Mouse (Mus musculus) heart, adult 9 months (tissue): ENCODE data around the gene Tmem38a.
A peak's percentile ranks its signal among the peaks of the same experiment; 100 is the strongest.

Experiments used
- DNase-seq, 2 experiments: peaks; one replicate each; pipeline ENCODE4 v3.0.0; 2022; ENCODE audit warnings: low spot score in 2 of 2

Gene Tmem38a

DNA sequence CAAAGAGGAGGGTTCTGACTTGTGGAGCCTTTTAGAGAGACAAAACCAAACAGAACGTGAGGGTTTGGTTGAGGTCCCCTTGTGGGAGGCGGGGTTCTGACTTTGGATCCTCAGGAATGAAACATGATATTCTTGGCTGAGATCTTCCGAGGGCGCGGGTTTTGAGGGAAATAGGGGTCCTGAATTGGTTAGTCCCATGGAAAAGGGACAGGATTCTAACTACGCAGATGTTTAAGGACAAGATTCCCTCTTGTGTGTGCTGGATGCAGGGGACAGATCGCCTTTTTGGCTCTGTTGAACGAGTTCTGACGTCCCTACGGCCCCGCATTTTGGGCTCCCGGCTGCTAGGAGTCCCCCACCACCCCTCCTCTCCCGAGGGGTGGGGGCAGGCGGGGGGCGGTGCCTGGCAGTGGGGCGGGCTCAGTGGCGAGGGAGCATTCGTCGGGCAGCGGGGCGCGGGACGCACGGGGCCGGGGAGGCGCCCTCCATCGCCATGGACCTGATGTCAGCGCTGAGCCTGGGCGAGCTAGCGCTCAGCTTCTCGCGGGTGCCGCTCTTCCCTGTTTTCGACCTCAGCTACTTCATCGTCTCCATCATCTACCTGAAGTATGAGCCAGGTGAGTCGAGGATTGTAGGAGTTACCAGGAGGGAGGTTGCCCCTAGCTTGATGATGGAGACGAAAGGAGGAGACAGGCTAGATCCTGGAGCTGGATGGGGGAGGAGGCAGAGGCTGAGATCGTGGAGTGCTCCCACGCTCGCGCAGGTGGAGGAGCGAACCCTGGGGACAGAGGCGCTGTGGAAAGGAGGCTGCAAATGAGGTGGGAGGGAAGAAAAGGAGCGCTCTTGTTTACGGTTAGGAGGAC, at the start of gene Tmem38a:
Gene Tmem38a (plus strand): TSS at position 445 of the 863 bp plus-strand sequence.
- peak; percentile 81 to 84 for DNase-seq

DNA sequence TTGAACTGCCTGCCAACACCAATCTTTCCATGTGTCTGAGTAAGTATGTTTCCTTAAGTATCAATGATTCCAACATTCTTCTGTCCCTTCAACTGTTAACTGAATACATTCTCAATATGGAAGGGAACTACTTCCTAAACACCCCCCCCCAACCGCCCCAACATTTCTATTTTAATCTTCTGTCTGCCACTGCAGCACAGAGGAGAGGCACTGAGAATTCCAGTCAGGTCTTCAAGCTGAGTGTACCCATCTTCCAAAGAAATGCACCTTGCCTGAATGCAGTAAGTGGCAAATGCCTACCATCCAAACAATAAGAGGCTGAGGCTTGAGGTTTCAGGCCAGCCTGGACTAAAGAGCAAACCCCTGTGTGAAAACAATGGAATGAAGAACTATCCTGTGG, 39.8 kb upstream of the Tmem38a start:
- no peak for DNase-seq

DNA sequence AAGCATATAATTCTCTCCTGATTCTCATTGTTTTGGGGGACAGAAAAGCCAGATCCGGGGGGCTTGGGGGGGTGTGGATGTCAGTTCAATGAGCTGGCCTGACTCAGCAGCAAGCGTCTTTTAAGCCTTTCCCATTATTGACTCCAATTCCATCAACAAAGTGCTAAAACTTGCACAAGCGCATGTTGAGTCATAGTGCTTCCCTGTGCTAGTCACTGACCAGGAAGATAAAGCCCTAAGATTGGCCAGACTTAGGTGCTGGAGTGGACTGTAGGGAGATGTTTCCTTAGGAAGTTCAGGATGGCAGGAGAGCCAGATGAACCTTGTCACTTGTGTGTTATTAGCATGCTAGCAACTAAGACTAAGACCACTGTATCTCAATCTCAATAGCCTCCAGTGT, 37.0 kb upstream of the Tmem38a start:
- DNase-seq = no peak

DNA sequence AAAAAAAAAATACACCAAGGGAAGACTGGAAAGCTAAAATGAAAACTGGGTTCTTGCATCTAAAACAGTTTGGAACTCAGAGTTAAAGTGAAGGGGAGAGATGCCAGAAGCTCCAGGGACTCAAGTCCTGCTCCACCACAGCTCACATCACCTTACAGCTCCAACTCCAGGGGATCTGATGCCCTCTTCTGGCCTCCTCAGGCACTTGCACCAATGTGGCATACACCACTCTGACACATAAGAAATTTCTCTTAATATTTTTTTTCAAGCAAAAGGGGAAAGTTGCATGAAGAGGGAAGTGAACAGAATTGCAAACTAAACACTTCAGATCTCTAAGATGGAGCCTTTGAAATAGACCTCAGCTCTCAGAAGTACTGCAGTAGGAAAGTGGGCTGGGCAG, 32.6 kb upstream of the Tmem38a start:
- DNase-seq = no peak

DNA sequence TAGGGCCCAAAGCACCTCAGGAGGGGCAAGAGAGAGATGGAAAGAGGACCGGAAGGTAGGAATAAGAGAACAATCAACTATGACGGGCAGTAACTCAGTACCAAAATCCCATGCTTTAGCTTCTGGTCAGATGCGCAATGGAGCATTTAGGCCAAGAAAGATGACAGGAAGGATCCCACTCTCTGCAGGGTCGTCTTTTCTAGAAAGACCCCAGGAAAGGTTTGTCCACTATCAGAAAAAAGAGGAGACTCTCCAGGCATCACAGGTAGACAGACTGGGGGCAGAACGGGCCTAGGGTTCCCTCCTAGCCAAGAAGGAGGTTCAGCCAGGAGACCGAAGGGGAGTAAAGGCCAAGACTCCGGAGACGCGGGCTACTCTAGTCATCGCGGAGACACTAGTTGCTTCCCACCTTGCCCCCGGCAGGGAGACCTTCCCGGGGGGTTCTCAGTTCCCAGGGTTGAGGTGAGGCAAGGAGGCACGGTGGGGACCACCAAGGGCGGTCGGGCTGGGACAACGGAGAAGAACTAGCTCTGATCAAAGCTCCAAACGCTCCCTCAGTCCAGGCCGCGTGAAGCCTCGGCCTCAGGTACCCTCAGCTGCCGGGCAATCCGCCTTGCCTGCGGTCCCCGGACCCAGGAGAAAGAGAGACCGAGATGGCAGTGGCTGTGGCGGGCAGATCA, 24.6 kb upstream of the Tmem38a start:
- DNase-seq = peak in 1 of 2 experiments; percentile 26

DNA sequence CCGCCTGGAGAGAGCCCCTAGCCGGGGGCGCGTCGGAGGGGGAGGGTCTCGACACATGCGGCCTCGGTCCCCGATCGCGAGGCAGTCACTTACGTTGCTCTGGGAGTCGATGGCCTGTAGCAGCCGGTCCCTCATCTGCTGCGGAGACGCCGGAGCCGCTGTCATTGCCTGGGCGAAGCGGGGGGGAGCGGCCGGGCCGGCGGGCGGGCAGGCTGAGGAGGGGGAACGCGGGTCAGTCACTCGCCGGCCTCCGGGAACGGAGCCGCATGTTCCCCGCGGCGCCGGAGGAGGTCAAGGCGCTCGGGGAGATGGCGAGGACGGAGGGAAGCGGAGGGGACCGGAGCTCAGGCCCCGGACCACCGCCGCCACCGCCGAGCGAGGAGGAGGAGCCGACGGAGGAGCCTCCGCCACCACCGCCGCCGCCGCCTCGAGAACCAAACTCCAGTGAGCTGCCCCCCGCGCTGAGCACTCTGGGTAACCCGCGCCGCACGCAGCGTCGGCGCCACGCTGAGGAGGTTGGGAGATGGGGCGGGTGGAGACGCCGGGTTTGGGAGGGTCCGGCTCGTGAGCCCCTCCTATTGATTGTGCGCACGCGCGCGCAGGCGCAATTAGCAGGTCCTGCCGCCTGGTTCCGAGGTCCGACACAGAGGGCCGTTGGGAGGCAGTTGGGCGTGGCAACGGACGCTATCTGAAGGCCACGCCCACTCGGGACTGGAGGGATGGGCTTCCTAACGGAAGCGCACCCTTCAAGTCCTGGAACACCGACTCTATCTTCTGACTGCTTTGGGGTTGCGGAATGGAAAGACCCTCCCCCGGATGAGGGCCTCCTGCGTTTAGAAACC, 23.8 kb upstream of the Tmem38a start, which contains the start of gene Med26:
Gene Med26 (minus strand): TSS at position 469 of the 842 bp plus-strand sequence.
- peak; percentile 99 to 100 for DNase-seq

DNA sequence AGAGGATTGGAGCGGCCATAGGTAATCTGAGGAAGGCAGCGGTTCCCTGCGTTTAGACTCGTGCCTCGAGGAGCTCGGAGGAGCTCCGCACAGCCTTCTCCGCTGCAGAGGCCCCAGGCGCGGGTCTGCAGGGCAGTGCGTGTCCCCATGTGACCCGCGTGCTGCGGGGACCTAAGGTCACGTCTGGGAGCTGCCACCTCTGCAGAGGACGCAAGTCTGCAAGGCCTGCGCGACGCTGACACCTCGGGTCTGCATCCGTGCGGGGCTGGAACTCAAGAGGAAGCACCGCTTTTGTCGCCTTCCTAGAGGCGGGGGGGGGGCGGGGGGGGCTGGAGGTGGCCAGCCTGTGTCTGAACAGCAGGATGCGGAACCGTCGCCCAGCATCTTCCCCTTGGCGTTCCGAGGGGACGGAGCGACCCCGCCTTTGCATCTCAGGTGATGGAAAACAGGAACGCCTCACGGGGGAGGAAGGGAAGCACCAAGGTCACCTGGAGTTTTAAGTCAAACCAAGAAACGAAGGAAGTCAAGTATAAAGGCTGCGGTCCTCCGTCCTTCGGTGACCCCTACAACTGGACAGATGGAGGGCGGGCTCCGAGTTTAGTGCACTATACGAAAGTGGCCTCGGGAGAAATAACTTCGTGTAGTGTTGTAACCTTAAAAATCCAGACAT, 23.1 kb upstream of the Tmem38a start:
- no peak for DNase-seq

DNA sequence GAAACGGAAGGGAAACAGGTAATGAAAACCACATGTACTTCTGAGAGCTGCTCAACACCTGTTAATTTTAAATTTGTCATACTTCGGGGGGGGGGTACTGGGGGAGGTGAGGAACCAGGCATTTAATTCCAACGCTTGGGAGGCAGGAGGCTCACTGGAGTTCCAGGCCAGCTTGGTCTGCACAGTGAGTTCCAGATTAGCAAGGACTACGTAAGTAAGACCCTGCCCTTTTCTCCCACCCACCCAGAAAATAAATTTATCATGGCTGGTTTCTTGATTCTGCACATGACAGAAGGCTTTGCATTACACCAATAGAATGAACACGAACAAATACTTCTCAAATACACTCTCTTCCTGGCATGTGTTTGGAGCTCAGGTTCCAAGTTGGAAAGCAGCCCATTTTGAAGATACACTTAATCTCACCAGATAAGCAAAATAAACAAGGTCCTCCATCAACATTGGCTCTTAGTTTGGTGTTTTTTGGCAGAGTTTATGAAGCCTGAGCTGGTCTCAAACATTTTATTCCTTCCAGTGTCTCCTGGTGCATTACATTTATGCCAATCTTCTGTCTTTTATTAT, 22.5 kb upstream of the Tmem38a start:
- DNase-seq = peak; percentile 22 to 55

DNA sequence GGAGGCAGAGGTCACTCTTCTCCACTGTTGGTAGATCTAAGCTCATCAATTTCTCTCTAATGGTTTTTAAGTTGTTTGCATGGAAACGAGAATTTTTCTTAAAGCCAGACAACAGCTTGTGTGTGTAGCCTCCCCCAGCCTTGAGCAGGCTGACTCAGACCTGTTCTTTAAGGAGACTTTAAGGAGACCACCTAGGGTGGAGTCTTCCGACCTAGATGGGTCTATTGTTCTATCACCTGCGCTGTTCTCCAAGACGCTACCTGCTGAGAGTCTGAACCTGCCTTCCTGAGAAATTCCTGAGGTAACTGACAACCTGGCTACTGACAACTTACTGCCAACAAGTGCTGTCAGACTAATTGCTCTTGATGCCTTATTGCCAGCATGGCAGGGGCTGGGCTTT, 16.1 kb upstream of the Tmem38a start:
- DNase-seq = no peak

DNA sequence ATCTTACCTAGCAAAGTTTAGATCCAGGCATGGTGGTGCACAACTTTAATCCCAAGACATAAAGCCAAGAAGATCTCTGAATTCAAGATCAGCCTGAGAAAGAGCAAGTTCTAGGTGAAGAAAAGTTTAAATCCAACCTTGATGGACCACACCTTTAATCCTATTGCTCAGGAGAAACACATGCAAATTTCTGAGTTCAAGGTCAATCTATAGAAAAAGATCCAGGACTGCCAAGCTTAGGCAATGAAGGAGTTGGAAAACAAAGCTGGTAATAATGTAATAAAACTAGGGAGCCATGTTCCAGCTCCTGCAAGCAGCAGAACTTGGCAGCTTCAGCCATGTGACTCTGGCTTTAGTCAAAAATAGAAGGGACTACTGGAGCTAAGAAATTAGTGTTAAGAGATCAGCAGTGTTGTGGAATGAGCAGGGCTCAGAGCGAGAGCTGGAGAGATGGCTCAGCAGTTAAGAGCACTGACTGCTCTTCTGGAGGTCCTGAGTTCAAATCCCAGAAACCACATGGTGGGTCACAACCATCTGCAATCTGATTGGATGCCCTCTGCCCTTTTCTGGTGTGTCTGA, 10.7 kb upstream of the Tmem38a start:
- peak in 1 of 2 experiments; percentile 44 for DNase-seq

DNA sequence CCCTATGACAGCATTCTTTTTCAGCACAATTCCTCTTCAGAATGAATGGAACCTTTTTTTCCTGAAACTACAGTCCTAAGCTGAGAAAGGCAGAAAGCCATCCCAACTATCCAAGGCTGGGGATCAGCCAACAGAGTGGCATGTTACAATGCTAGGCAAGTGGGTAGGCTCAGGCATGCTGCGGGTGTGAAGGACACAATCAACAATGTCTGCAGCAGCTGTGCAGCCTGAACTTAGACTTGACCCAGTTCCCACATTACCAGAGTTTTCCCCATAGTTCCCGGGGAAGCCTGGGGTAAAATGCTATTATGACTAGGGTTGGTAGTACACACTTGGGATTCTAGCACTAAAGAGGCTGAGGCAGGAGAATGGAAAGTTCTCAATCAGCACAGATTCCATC, 5.9 kb upstream of the Tmem38a start:
- no peak for DNase-seq

DNA sequence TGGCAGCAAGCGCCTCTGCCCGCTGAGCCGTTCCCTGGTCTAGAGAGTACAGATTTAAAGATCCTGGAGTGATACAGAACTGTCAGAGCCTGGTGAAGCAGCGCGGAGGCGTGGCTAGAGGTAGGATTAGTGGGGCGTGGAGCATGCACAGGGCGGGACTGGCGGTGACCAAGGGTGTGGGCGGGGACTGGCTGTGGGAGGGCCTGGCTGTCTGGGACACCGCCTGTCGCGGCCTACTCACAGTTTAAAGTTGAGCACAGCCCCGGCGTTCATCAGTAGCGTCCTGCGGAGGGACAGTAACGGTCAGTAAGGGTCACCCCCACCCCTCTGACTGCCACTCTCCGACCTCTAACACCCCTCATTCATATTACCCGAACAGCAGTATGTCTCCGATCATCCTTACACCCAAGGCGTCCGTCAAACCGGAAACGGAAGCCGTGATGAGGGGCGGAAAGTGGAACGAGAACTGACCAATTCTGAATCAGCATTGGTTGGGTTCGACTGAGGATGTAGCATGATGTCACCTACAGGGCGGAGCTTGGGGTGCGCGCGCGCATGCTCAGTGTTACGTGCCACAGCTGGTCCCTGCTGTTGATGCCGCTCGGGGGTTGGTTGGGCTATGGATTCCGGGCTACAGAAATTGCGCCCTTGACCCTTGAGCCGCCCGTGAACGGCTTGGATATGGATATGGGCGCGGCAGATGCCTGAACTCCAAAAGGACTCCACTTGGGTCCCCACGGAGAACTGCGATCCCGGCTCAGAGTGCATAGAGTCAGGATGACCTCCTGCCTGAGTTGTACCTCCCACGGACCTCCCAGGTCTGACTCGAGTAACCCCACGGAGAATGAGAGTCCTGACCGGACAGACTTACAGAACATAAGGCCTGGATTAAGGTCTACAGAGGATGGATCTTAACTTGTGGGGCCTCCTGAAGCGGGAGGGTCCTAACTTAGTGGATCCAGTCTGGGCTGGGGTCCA, 933 bp upstream of the Tmem38a start, which contains the start of gene Smim7:
Gene Smim7 (minus strand): TSS at position 456 of the 978 bp plus-strand sequence.
- DNase-seq = peak; percentile 99 to 100

DNA sequence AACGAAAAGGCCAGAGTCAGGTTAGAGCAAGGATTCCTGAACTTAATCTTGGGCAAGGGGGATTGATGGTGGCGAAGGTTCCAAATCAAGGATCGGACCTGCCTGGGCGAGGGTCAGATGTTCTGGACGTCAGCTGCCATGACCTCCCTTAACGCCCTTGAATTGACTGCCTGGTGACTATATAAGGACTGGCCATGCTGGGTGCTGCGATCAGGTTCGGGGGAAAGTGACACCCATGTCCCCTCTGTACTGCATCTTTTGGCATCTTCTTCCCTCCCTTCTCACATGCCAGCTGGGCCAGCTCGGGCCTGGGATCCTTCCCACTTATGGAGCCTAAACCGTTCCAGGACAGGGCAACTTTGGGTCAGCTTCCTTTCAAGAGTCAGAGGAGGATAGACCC, 652 bp downstream of the Tmem38a start:
- peak; percentile 60 to 61 for DNase-seq

DNA sequence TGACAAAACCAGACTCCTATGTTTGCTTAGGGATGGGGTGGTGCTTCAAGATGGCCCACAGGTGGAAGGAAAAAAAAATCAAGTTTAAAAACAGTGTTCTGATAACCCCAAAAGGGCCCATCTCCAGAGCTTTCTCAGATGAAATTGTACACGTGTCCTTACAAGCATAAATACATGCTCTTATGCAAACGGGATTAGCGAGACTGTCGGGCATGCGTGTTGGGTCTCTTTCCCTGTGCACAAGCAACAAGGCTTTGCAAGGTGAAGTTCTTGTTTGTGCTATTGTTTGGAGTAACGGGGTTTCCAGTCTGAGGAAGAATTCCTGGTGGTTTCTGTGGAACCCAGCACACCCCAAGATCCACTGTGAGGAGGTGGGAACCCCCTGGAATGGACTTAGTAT, 1.6 kb downstream of the Tmem38a start:
- no peak for DNase-seq

DNA sequence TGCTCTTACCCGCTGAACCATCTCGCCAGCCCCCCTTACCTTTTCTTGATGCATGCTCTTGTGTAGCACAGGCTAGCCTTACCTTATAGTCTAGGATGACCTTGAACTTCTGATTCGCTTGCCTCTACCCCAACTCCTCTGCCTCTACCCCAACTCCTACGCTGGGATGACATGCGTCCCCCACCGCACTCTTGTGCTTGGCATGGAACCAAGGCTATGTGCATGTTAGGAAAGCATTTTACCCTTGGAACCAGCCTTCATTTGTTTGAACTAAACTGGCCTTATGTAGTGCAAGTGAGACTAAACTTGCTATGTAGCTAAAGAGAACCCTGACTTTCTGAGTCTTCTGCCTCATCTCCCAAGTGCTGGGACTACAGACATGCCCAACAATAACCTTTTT, 4.1 kb downstream of the Tmem38a start:
- DNase-seq = no peak

DNA sequence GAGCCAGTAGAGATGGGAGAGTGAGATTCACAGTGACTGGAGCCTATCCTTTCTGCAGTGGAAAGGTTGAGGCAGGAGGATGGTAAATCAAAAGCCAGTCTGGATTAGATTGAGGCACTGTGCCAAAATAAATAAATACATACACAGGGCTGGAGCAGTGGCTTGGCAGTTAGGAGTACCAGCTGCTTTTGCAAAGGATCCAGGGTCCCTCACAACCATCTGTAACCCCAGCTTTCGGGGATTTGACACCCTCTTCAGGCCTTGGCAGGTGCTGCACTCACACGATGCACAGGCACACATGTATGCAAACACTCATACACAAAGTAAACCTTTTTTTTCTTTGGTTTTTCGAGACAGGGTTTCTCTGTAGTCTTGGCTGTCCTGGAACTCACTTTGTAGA, 5.4 kb downstream of the Tmem38a start:
- DNase-seq = no peak

DNA sequence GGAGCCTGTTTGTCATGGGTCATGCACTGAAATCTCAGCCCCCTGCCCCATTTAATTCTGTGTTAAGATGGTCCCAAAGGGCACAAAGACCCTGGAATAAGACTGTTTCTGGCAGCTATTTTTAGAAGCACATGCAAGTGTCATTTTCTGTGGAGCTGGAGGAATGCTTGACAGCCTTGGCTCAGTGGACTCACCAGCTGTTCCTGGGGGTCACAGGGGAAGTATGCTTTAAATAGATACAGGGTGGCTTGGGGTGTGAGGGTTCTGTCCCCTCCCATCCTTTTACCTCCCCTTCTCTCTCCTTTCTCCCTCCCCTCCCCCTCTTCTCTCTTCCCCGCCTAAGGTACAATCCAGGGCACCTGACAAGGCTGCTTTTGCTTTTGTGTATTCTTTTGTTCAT, 6.1 kb downstream of the Tmem38a start:
- DNase-seq = no peak

DNA sequence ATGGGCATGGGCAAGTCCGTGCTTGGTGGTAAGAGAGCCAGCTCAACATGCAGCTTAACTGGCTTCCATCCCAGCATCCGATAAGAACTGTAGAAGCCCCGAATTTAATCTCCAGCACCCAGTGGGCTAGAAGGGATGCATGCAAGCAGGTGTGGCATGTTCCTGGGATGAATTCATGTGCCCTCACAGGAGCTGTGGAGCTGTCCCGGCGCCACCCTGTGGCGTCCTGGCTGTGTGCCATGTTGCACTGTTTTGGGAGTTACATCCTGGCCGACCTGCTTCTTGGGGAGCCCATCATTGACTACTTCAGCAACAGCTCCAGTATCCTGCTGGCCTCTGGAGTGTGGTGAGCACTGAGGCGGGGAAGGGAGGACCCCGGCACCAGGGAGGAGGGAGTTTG, 7.5 kb downstream of the Tmem38a start:
- no peak for DNase-seq

DNA sequence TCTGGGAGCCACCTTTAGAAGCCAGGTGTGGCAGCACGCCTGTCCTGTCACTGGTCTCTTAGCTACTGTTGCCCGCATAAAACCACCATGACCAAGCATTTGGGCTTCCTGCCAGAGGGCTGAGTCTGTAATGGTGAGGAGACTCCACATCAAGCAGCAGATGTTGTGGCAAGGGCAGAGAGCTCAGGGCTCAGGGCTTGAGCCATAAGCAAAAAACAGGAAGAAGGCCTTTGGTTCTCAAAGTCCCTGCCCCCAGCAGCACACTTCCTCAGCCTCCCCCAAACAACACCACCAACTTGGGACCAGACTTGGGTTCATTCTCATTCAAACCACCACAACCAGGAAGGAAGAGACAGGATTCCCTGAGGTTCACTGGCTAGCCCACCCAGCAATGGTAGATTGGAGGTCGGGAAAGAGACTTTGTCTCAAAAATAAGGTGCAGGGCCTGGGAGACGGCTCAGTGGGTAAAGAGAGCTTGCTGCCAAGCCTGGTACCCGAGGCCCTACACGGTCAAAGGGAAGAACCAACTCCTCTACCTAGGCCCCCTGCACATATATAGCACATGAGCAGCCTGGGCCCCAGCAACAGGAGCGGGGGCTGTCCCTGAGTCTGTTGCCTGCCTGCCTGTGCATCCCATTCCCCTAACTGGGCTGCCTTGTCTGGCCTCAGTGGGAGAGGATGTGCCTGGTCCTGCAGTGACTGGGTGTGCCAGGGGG, 11.4 kb downstream of the Tmem38a start:
- peak; percentile 61 to 70 for DNase-seq
